Mouse (Mus musculus): ENCODE data around the gene Synrg. TPM values are rescaled to one million over a fixed set of nuclear protein-coding genes. Genes with fewer than 3 reads are reported as not detected.

The Synrg gene
- polyA plus RNA-seq, 1 experiment, result 24.5 TPM

GRCm38 (mm10) chr11:83981338-83981737 lies 17.1 kb downstream of the Synrg start:
- no peak for DNase-seq (ENCODE audit: low read depth)

GRCm38 (mm10) chr11:83991701-83992100 lies 27.5 kb downstream of the Synrg start:
- no peak for DNase-seq (ENCODE audit: low read depth)

- DNase-seq (ENCODE audit: low read depth), result no peak
These were observed 29.2 kb downstream of the Synrg start for GRCm38 (mm10) chr11:83993428-83993827.

- no peak for DNase-seq (ENCODE audit: low read depth)
These were observed 30.3 kb downstream of the Synrg start for GRCm38 (mm10) chr11:83994481-83994880.

GRCm38 (mm10) chr11:83995535-83995950 lies 31.3 kb downstream of the Synrg start:
- DNase-seq (ENCODE audit: low read depth), result no peak

GRCm38 (mm10) chr11:83997171-83997868 lies 33.1 kb downstream of the Synrg start:
- no peak for DNase-seq (ENCODE audit: low read depth)

- DNase-seq (ENCODE audit: low read depth), result no peak
These were observed 34.8 kb downstream of the Synrg start for GRCm38 (mm10) chr11:83998993-83999392.

GRCm38 (mm10) chr11:83999411-83999915 lies 35.2 kb downstream of the Synrg start:
- no peak for DNase-seq (ENCODE audit: low read depth)

GRCm38 (mm10) chr11:84001257-84001656 lies 37.0 kb downstream of the Synrg start:
- DNase-seq (ENCODE audit: low read depth), result no peak

GRCm38 (mm10) chr11:84003986-84004385 lies 39.8 kb downstream of the Synrg start:
- no peak for DNase-seq (ENCODE audit: low read depth)

- no peak for DNase-seq (ENCODE audit: low read depth)
These were observed 44.8 kb downstream of the Synrg start for GRCm38 (mm10) chr11:84009001-84009400.

- DNase-seq (ENCODE audit: low read depth), result no peak
These were observed 46.2 kb downstream of the Synrg start for GRCm38 (mm10) chr11:84010411-84010810.

- DNase-seq (ENCODE audit: low read depth), result no peak
These were observed 46.8 kb downstream of the Synrg start for GRCm38 (mm10) chr11:84011050-84011449.

GRCm38 (mm10) chr11:84011576-84011975 lies 47.3 kb downstream of the Synrg start:
- DNase-seq (ENCODE audit: low read depth), result no peak

GRCm38 (mm10) chr11:84013105-84013504 lies 48.9 kb downstream of the Synrg start:
- no peak for DNase-seq (ENCODE audit: low read depth)

GRCm38 (mm10) chr11:84016147-84016809 lies 52.0 kb downstream of the Synrg start:
- no peak for DNase-seq (ENCODE audit: low read depth)

- DNase-seq (ENCODE audit: low read depth), result no peak
These were observed 52.7 kb downstream of the Synrg start for GRCm38 (mm10) chr11:84016810-84017508.

- no peak for DNase-seq (ENCODE audit: low read depth)
These were observed 63.0 kb downstream of the Synrg start for GRCm38 (mm10) chr11:84027231-84027630.

- no peak for DNase-seq (ENCODE audit: low read depth)
These were observed 64.2 kb downstream of the Synrg start for GRCm38 (mm10) chr11:84028271-84029028.

GRCm38 (mm10) chr11:84031971-84032370 lies 67.7 kb downstream of the Synrg start:
- no peak for DNase-seq (ENCODE audit: low read depth)

GRCm38 (mm10) chr11:84032559-84032958 lies 68.3 kb downstream of the Synrg start:
- DNase-seq (ENCODE audit: low read depth), result no peak

- no peak for DNase-seq (ENCODE audit: low read depth)
These were observed 69.4 kb downstream of the Synrg start for GRCm38 (mm10) chr11:84033671-84034070.

All from gonadal fat pad, adult 2 months (tissue).